Mouse (Mus musculus): ENCODE data around the gene Adra2b. TPM values are rescaled to one million over a fixed set of nuclear protein-coding genes. Genes with fewer than 3 reads are reported as not detected.

Gene Adra2b
- total RNA-seq, 2 experiments from 2014 or later = 0.32 to 0.33 TPM

- DNase-seq = no peak
Measured at GRCm38 (mm10) chr2:127339262-127339661, 23.7 kb upstream of the Adra2b start.

- DNase-seq = peak; percentile 76
Measured at GRCm38 (mm10) chr2:127341159-127341558, 21.8 kb upstream of the Adra2b start.

- no peak for DNase-seq
Measured at GRCm38 (mm10) chr2:127346334-127346733, 16.7 kb upstream of the Adra2b start.

GRCm38 (mm10) chr2:127347147-127347985 lies 15.6 kb upstream of the Adra2b start:
- no peak for DNase-seq

DNA sequence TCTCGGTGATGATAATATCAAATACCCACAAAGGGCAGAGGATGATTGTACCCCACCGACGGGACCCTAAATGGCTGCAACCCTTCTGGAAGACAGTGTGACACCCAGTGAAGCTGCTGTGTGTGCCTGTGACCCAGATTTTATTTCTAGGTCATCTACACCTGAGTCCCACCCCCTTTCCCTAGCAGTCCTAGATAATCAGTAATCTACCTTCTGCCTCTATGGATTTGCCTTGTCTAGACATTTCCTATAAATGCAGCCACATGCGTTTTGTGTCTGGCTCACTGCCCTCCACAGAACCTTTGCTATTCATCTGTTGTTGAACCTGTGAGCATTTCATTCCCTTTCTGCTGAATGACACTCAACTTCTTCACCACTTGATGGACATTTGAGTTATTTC lies 9.1 kb upstream of the Adra2b start:
- no peak for DNase-seq

- DNase-seq = no peak
Measured at GRCm38 (mm10) chr2:127363282-127363652, 259 bp downstream of the Adra2b start.

GRCm38 (mm10) chr2:127363696-127364095 lies 688 bp downstream of the Adra2b start:
- DNase-seq = no peak

GRCm38 (mm10) chr2:127364452-127364851 lies 1.4 kb downstream of the Adra2b start:
- DNase-seq = no peak

GRCm38 (mm10) chr2:127367126-127367820 lies 4.3 kb downstream of the Adra2b start:
- DNase-seq = no peak

GRCm38 (mm10) chr2:127369703-127370376 lies 6.8 kb downstream of the Adra2b start:
- no peak for DNase-seq

DNA sequence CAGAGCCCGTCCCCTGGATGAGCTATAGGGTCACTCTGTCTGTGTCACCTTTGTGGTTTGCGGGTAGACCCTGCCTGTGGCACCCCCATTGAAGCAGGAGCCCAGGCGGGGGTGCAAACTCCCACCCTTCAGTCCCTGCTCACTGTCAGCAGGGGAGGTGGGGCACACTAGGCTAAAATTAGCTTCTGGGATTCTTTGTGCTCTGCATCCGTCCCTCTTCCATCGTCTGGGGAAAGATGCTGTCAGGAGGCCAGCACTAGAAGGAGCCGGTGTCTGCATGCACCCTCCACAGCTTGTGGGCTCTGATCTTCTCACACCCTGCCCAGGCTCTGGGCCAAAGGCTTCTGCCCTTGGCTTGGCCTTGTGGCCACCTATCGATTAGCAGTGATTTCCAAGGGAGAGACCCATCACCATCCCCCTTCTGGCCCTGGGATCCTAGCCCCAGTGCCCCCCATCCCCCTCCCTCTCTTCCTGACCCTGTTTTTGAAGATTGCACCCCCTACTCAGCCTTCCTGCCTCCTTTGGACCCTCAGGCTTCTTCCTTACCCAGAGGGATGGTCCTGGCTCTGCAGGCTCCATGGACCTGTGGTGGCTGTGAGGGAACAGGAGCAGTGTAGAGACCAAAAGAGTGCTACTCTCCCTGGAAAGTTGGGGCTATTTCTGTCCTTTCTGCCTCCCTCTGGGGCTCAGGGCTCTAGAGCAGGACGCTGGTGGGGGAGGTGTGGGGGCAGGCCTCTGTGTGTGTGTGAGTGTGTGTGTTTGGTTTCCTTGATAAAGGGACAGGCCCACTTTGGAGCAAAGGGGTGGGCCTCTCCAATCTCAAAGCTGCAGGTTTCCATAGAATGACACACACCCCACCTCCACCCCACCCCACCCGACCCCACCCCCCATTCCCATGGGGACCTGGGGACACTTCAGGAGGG lies 7.8 kb downstream of the Adra2b start:
- DNase-seq = no peak

GRCm38 (mm10) chr2:127371484-127371861 lies 8.5 kb downstream of the Adra2b start:
- DNase-seq = no peak

DNA sequence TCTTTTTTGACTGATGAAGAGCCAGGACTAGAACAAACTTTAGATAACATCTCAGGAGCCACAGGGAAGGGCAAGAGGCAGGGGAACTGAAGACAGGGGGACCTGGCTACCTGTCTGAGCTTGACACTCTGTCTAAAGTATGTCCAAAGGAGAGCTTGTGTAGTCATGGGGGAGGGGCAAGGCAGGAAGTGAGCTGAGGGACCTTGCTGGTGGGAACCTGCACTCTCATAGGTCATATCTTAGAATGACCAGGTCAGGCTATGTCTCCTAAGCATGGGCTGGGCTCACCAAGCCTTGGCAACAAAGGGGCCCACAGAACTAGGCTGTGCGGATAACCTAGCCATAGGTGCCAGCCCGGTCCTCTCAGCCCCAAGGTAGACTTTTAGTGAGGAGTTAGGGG lies 9.1 kb downstream of the Adra2b start:
- DNase-seq = no peak

DNA sequence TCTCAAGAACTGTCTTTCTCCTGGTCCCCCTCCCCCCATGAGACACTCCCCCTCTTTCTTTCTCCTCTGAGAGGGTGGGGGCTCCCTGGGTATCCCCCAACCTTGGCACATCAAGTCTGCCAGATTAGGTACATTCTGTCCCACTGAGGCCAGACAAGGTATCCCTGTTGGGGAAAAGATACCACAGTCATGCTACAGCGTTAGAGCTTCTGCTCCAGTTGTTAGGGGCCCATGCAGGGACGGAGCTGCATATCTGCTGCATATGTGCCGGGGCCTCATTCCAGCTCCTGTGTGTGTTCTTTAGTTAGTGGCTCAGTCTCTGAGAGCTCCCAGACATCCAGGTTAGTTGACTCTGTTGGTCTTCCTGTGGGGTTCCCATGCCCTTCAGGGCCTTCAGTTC lies 11.1 kb downstream of the Adra2b start:
- DNase-seq = no peak

- DNase-seq = no peak
Measured at GRCm38 (mm10) chr2:127375087-127375486, 12.1 kb downstream of the Adra2b start.

GRCm38 (mm10) chr2:127375759-127376341 lies 12.8 kb downstream of the Adra2b start:
- DNase-seq = no peak

DNA sequence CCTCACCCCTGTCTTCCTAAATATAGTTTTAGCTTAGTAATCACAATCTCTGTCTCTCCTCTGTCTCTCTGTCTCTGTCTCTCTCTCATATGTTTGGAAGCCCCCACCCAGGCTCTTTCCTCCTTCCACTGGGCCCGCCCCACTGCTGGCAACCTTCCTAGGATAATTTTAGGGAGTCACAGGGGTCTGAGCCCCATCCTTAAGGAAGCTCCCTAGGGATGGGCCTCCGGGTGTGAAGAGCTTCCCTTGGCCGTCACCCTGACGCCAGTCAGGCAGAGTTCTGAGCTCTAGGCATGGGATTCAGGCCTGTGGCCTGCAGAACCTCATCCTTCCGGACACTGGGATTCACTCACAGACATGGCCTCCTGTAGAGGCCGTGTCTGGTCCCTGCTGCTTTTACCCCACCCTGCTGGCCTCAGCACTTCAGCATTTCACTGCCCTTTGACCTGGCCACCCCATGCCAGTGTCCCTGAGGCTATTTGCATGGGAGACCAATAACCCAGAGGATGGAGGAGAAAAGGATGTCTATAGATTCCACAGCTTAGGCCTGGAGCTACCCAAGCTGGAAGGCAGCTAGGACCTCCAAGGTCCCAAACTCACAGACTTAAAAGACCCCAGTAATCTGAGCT lies 13.5 kb downstream of the Adra2b start:
- no peak for DNase-seq

GRCm38 (mm10) chr2:127377942-127378610 lies 15.1 kb downstream of the Adra2b start:
- no peak for DNase-seq

GRCm38 (mm10) chr2:127378611-127378990 lies 15.6 kb downstream of the Adra2b start:
- no peak for DNase-seq

- no peak for DNase-seq
Measured at GRCm38 (mm10) chr2:127379250-127379649, 16.2 kb downstream of the Adra2b start.

GRCm38 (mm10) chr2:127383881-127384280 lies 20.9 kb downstream of the Adra2b start:
- DNase-seq = no peak

Measured in heart, postnatal 4 days (tissue).